In genomic region chr19:24521146-24521545, GRCm38 (mm10) we compare ENCODE assay signal across 13 mouse cellular contexts.
"Had no signal": no experiment of that assay in that cellular context is flagged by ENCODE, and none has a peak within 500 bp of the region (broad histone marks: within the 10 kb centered on the region; RNA-seq: fewer than 3 reads in every experiment).

No protein-coding gene starts in this region.

- H3K9me3 ChIP-seq: kidney, embryonic 15.5 days; limb, embryonic 15.5 days; midbrain, embryonic 15.5 days; neural tube, embryonic 12.5 days had no signal

- H3K4me1 ChIP-seq: kidney, embryonic 15.5 days; limb, embryonic 15.5 days; midbrain, embryonic 15.5 days; neural tube, embryonic 12.5 days had no signal

- ATAC-seq: midbrain, embryonic 15.5 days had no signal

- DNase-seq: kidney, adult 18-20 months; kidney, postnatal 14 days; layer of hippocampus, postnatal 36 days; lung, embryonic 14.5 days; lung, postnatal 14 days; spleen, adult 18-20 months; thymus, adult 18-20 months; thymus, postnatal 14 days had no signal

- H3K4me2 ChIP-seq: kidney, embryonic 15.5 days; limb, embryonic 15.5 days; lung, embryonic 14.5 days; midbrain, embryonic 15.5 days; neural tube, embryonic 12.5 days had no signal

- H3K27ac ChIP-seq: kidney, embryonic 15.5 days; limb, embryonic 15.5 days; macrophage; midbrain, embryonic 15.5 days; neural tube, embryonic 12.5 days had no signal

- H3K4me3 ChIP-seq: kidney, embryonic 15.5 days; limb, embryonic 15.5 days; midbrain, embryonic 15.5 days; neural tube, embryonic 12.5 days had no signal

- H3K36me3 ChIP-seq: kidney, embryonic 15.5 days; limb, embryonic 15.5 days; midbrain, embryonic 15.5 days; neural tube, embryonic 12.5 days had no signal

- H3K9ac ChIP-seq: kidney, embryonic 15.5 days; limb, embryonic 15.5 days; lung, embryonic 14.5 days; midbrain, embryonic 15.5 days; neural tube, embryonic 12.5 days had no signal

- H3K27me3 ChIP-seq: kidney, embryonic 15.5 days; limb, embryonic 15.5 days; midbrain, embryonic 15.5 days; neural tube, embryonic 12.5 days had no signal
